Mouse (Mus musculus) embryonic facial prominence, embryonic 14.5 days (tissue): Measurements from ENCODE around the gene Ctnnb1. TPM values are rescaled to one million over a fixed set of nuclear protein-coding genes. Genes with fewer than 3 reads are reported as not detected.
A peak's percentile ranks its signal among the peaks of the same experiment; 100 is the strongest.

Experiments used
- ATAC-seq: fragments of 200-750 bp; cut with Nextera tagmentation; 2 replicates; pipeline ENCODE4 v1.8.0; 2017; ENCODE audit warnings: low read depth, moderate number of reproducible peaks, moderate TSS enrichment
- DNase-seq: peaks from one replicate; pipeline ENCODE4 v3.0.0-alpha.2; 2015; ENCODE audit warnings: low spot score
- H3K27ac ChIP-seq: fragments of 300-500 bp; sonication (generic); replicated peaks from 2 replicates; pipeline ENCODE4 v1.5.1; 2014; ENCODE audit warnings: low read depth, mild to moderate bottlenecking, low read length, moderate library complexity
- H3K27me3 ChIP-seq: fragments of 300-500 bp; sonication (generic); replicated peaks from 2 replicates; pipeline ENCODE4 v1.6.1; 2014; ENCODE audit warnings: low read length; ENCODE audit not compliant: control insufficient read depth, insufficient read depth
- H3K36me3 ChIP-seq: fragments of 300-500 bp; sonication (generic); 2 replicates; pipeline ENCODE4 v1.6.1; 2014; ENCODE audit warnings: low read length, mixed read lengths; ENCODE audit not compliant: control insufficient read depth, insufficient read depth
- H3K4me1 ChIP-seq: fragments of 300-500 bp; sonication (generic); 2 replicates; pipeline ENCODE4 v1.6.1; 2014; ENCODE audit warnings: antibody characterized with exemption, low read length; ENCODE audit not compliant: control insufficient read depth, insufficient read depth
- H3K4me2 ChIP-seq: fragments of 300-500 bp; sonication (generic); 2 replicates; pipeline ENCODE4 v1.6.1; 2014; ENCODE audit warnings: low read depth, mild to moderate bottlenecking, low read length, moderate library complexity, mixed read lengths
- H3K4me3 ChIP-seq: fragments of 300-500 bp; sonication (generic); 2 replicates; pipeline ENCODE4 v1.5.1; 2014; ENCODE audit warnings: low read depth, mild to moderate bottlenecking, low read length
- H3K9ac ChIP-seq: fragments of 300-500 bp; sonication (generic); 2 replicates; pipeline ENCODE4 v1.6.1; 2014; ENCODE audit warnings: low read depth, mild to moderate bottlenecking, low read length, moderate library complexity, mixed read lengths
- H3K9me3 ChIP-seq: fragments of 300-500 bp; sonication (generic); 2 replicates; pipeline ENCODE4 v1.6.1; 2016; ENCODE audit warnings: low read length; ENCODE audit not compliant: control insufficient read depth
- WGBS: fragments of 180-500 bp; shearing (Covaris S2); extraction: QIAGEN DNeasy Blood & Tissue Kit; methylation state at CpG from one replicate; pipeline ENCODE4 v1.1.7; 2014; 5-methylcytosine and 5-hydroxymethylcytosine counted together
- polyA plus RNA-seq: library from polyadenylated mRNA; unstranded; fragments of >200 nt; fragmentation: Nextera tagmentation; extraction: Ambion mirVana; gene quantifications from 2 replicates; pipeline ENCODE4 v1.2.1, GENCODE M21; 2014

Ctnnb1 gene
- polyA plus RNA-seq, 1 experiment from 2014 or later: 716 TPM

GRCm38 (mm10) chr9:120986994-120987393, 58.0 kb downstream of the Ctnnb1 start:
- H3K9me3 ChIP-seq: no peaks in the 10 kb centered on the region
- no peak overlapping the region for H3K4me3 ChIP-seq
- H3K4me1 ChIP-seq: peaks cover 10% of the 10 kb centered on the region; the same call in 1 of the 2 replicates
- no peak overlapping the region for H3K4me2 ChIP-seq
- 78% methylated on average over 4 of the region's 4 CpGs for WGBS
- H3K36me3 ChIP-seq: no peaks in the 10 kb centered on the region
- no peak overlapping the region for H3K27ac ChIP-seq
- no peak for DNase-seq
- H3K27me3 ChIP-seq: no peaks in the 10 kb centered on the region
- H3K9ac ChIP-seq: no peak overlapping the region
- ATAC-seq: no peak

GRCm38 (mm10) chr9:120988088-120988487, 59.1 kb downstream of the Ctnnb1 start:
- no peaks in the 10 kb centered on the region for H3K9me3 ChIP-seq
- H3K27me3 ChIP-seq: no peaks in the 10 kb centered on the region
- WGBS: 34% methylated on average over 9 of the region's 9 CpGs
- DNase-seq: no peak
- H3K27ac ChIP-seq: no peak overlapping the region
- H3K4me1 ChIP-seq: peaks cover 17% of the 10 kb centered on the region; the same call in 1 of the 2 replicates
- no peak overlapping the region for H3K4me2 ChIP-seq
- H3K36me3 ChIP-seq: no peaks in the 10 kb centered on the region
- ATAC-seq: no peak
- no peak overlapping the region for H3K9ac ChIP-seq
- no peak overlapping the region for H3K4me3 ChIP-seq

GRCm38 (mm10) chr9:120989806-120990700, 61.0 kb downstream of the Ctnnb1 start:
- Histone ChIP-seq H3K4me3 (no peak overlapping the region), H3K36me3 (no peaks in the 10 kb centered on the region), H3K27ac (no peak overlapping the region), H3K9me3 (no peaks in the 10 kb centered on the region), H3K4me2 (no peak overlapping the region), H3K4me1 (peaks cover 20% of the 10 kb centered on the region; the same call in 1 of the 2 replicates), H3K9ac (no peak overlapping the region), H3K27me3 (no peaks in the 10 kb centered on the region)
- ATAC-seq: no peak; the same call in 1 of the 2 replicates
- DNase-seq: no peak
- WGBS: 63% methylated on average over 15 of the region's 15 CpGs

- H3K9ac ChIP-seq: no peak overlapping the region
- H3K27ac ChIP-seq: no peak overlapping the region
- no peak for DNase-seq
- H3K27me3 ChIP-seq: no peaks in the 10 kb centered on the region
- no peaks in the 10 kb centered on the region for H3K9me3 ChIP-seq
- H3K36me3 ChIP-seq: no peaks in the 10 kb centered on the region
- no peak overlapping the region for H3K4me2 ChIP-seq
- 47% methylated on average over 2 of the region's 2 CpGs for WGBS
- H3K4me3 ChIP-seq: no peak overlapping the region
- ATAC-seq: no peak
- peaks cover 20% of the 10 kb centered on the region; the same call in 1 of the 2 replicates for H3K4me1 ChIP-seq
Observed at GRCm38 (mm10) chr9:120991801-120992200, 62.8 kb downstream of the Ctnnb1 start.

- peaks cover 27% of the 10 kb centered on the region for H3K4me1 ChIP-seq
- H3K27me3 ChIP-seq: no peaks in the 10 kb centered on the region
- DNase-seq (peak; percentile 77), ATAC-seq (no peak)
- H3K4me2 ChIP-seq: no peak overlapping the region
- H3K36me3 ChIP-seq: no peaks in the 10 kb centered on the region
- H3K9ac ChIP-seq: no peak overlapping the region
- no peak overlapping the region for H3K27ac ChIP-seq
- H3K9me3 ChIP-seq: no peaks in the 10 kb centered on the region
- H3K4me3 ChIP-seq: no peak overlapping the region
- 37% methylated on average over 10 of the region's 10 CpGs for WGBS
Observed at GRCm38 (mm10) chr9:120993004-120993403, 64.0 kb downstream of the Ctnnb1 start.

- Histone ChIP-seq H3K36me3 (no peaks in the 10 kb centered on the region), H3K4me2 (no peak overlapping the region), H3K27ac (no peak overlapping the region), H3K9ac (no peak overlapping the region), H3K4me3 (no peak overlapping the region), H3K4me1 (peaks cover 35% of the 10 kb centered on the region), H3K9me3 (no peaks in the 10 kb centered on the region), H3K27me3 (no peaks in the 10 kb centered on the region)
- WGBS: 67% methylated on average over 15 of the region's 15 CpGs
- no peak for ATAC-seq
- no peak for DNase-seq
Observed at GRCm38 (mm10) chr9:120994223-120995155, 65.5 kb downstream of the Ctnnb1 start.

- peak; percentile 63 for DNase-seq
- H3K4me3 ChIP-seq: no peak overlapping the region
- no peak overlapping the region for H3K9ac ChIP-seq
- no peaks in the 10 kb centered on the region for H3K36me3 ChIP-seq
- H3K9me3 ChIP-seq: no peaks in the 10 kb centered on the region
- peak; percentile 20; the same call in 1 of the 2 replicates for ATAC-seq
- WGBS: 51% methylated on average over 11 of the region's 11 CpGs
- no peak overlapping the region for H3K4me2 ChIP-seq
- no peaks in the 10 kb centered on the region for H3K27me3 ChIP-seq
- H3K4me1 ChIP-seq: peaks cover 36% of the 10 kb centered on the region
- H3K27ac ChIP-seq: peak overlapping the region; percentile 62
Observed at GRCm38 (mm10) chr9:120998696-120999095, 69.7 kb downstream of the Ctnnb1 start.

- peak; percentile 68 for DNase-seq
- peak overlapping the region; percentile 35; the same call in 1 of the 2 replicates for H3K27ac ChIP-seq
- WGBS: 51% methylated on average over 7 of the region's 7 CpGs
- no peak overlapping the region for H3K9ac ChIP-seq
- no peaks in the 10 kb centered on the region for H3K9me3 ChIP-seq
- no peaks in the 10 kb centered on the region for H3K27me3 ChIP-seq
- peaks cover 41% of the 10 kb centered on the region for H3K4me1 ChIP-seq
- no peak overlapping the region for H3K4me3 ChIP-seq
- no peaks in the 10 kb centered on the region for H3K36me3 ChIP-seq
- no peak overlapping the region for H3K4me2 ChIP-seq
- 0 out of 2 replicates have a peak, but pooled peaks have one; percentile 19 for ATAC-seq
Observed at GRCm38 (mm10) chr9:121000641-121001320, 71.8 kb downstream of the Ctnnb1 start.
